Mouse (Mus musculus): ENCODE data around the gene Tmem132c. TPM values are rescaled to one million over a fixed set of nuclear protein-coding genes. Genes with fewer than 3 reads are reported as not detected.

Tmem132c gene
- polyA plus RNA-seq, 1 experiment from 2014 or later: 30.6 TPM

GRCm38 (mm10) chr5:127511653-127512052 is 270.0 kb downstream of the Tmem132c start:
- Histone ChIP-seq H3K27me3 (no peaks in the 10 kb centered on the region), H3K9me3 (replicated peaks) (no peaks in the 10 kb centered on the region), H3K4me3 (no peak overlapping the region), H3K4me2 (replicated peaks) (no peak overlapping the region), H3K27ac (no peak overlapping the region), H3K36me3 (no peaks in the 10 kb centered on the region), H3K4me1 (no peaks in the 10 kb centered on the region), H3K9ac (no peak overlapping the region)
- WGBS: 91% methylated on average over 6 of the region's 6 CpGs
- no peak for ATAC-seq (ENCODE audit: low FRiP score)

- 87% methylated on average over 9 of the region's 9 CpGs for WGBS
- Histone ChIP-seq H3K4me2 (replicated peaks) (no peak overlapping the region), H3K4me1 (no peaks in the 10 kb centered on the region), H3K9me3 (replicated peaks) (no peaks in the 10 kb centered on the region), H3K9ac (no peak overlapping the region), H3K27ac (no peak overlapping the region), H3K27me3 (no peaks in the 10 kb centered on the region), H3K36me3 (no peaks in the 10 kb centered on the region), H3K4me3 (no peak overlapping the region)
- no peak for ATAC-seq (ENCODE audit: low FRiP score)
Measured at GRCm38 (mm10) chr5:127515960-127516359, 274.4 kb downstream of the Tmem132c start.

GRCm38 (mm10) chr5:127522744-127523476 is 281.3 kb downstream of the Tmem132c start:
- Histone ChIP-seq H3K9me3 (replicated peaks) (no peaks in the 10 kb centered on the region), H3K27ac (no peak overlapping the region), H3K27me3 (no peaks in the 10 kb centered on the region), H3K9ac (no peak overlapping the region), H3K4me2 (replicated peaks) (no peak overlapping the region), H3K4me1 (no peaks in the 10 kb centered on the region), H3K36me3 (no peaks in the 10 kb centered on the region), H3K4me3 (no peak overlapping the region)
- 65% methylated on average over 9 of the region's 9 CpGs for WGBS
- ATAC-seq (ENCODE audit: low FRiP score): no peak

GRCm38 (mm10) chr5:127527344-127527974 is 285.9 kb downstream of the Tmem132c start:
- ATAC-seq (ENCODE audit: low FRiP score): no peak
- 87% methylated on average over 10 of the region's 10 CpGs for WGBS
- Histone ChIP-seq H3K9me3 (replicated peaks) (no peaks in the 10 kb centered on the region), H3K27me3 (no peaks in the 10 kb centered on the region), H3K9ac (no peak overlapping the region), H3K27ac (no peak overlapping the region), H3K4me3 (no peak overlapping the region), H3K4me2 (replicated peaks) (no peak overlapping the region), H3K4me1 (no peaks in the 10 kb centered on the region), H3K36me3 (no peaks in the 10 kb centered on the region)

- no peak overlapping the region for H3K4me2 ChIP-seq (replicated peaks)
- H3K36me3 ChIP-seq: no peaks in the 10 kb centered on the region
- H3K4me3 ChIP-seq: no peak overlapping the region
- 83% methylated on average over 2 of the region's 2 CpGs for WGBS
- H3K4me1 ChIP-seq: 0 out of 2 replicates have a peak, but pooled peaks cover 2% of the 10 kb centered on the region
- no peak overlapping the region for H3K27ac ChIP-seq
- no peaks in the 10 kb centered on the region for H3K9me3 ChIP-seq (replicated peaks)
- H3K9ac ChIP-seq: no peak overlapping the region
- ATAC-seq (ENCODE audit: low FRiP score): no peak
- no peaks in the 10 kb centered on the region for H3K27me3 ChIP-seq
Measured at GRCm38 (mm10) chr5:127537508-127537907, 295.9 kb downstream of the Tmem132c start.

GRCm38 (mm10) chr5:127546585-127546991 is 305.0 kb downstream of the Tmem132c start:
- WGBS: 92% methylated on average over 5 of the region's 5 CpGs
- H3K27ac ChIP-seq: no peak overlapping the region
- H3K9ac ChIP-seq: no peak overlapping the region
- ATAC-seq (ENCODE audit: low FRiP score): no peak
- H3K27me3 ChIP-seq: no peaks in the 10 kb centered on the region
- H3K4me1 ChIP-seq: no peaks in the 10 kb centered on the region
- no peak overlapping the region for H3K4me3 ChIP-seq
- no peaks in the 10 kb centered on the region for H3K9me3 ChIP-seq (replicated peaks)
- H3K4me2 ChIP-seq (replicated peaks): no peak overlapping the region
- H3K36me3 ChIP-seq: no peaks in the 10 kb centered on the region

- H3K4me3 ChIP-seq: no peak overlapping the region
- H3K4me1 ChIP-seq: no peaks in the 10 kb centered on the region
- ATAC-seq (ENCODE audit: low FRiP score): no peak
- no peaks in the 10 kb centered on the region for H3K36me3 ChIP-seq
- H3K27me3 ChIP-seq: no peaks in the 10 kb centered on the region
- no peak overlapping the region for H3K9ac ChIP-seq
- no peak overlapping the region for H3K4me2 ChIP-seq (replicated peaks)
- no peak overlapping the region for H3K27ac ChIP-seq
- WGBS: 69% methylated on average over 2 of the region's 2 CpGs
- no peaks in the 10 kb centered on the region for H3K9me3 ChIP-seq (replicated peaks)
Measured at GRCm38 (mm10) chr5:127548136-127548535, 306.5 kb downstream of the Tmem132c start.

GRCm38 (mm10) chr5:127561086-127561485 is 319.5 kb downstream of the Tmem132c start:
- ATAC-seq (ENCODE audit: low FRiP score): no peak
- Histone ChIP-seq H3K4me2 (replicated peaks) (no peak overlapping the region), H3K4me3 (no peak overlapping the region), H3K27me3 (no peaks in the 10 kb centered on the region), H3K27ac (no peak overlapping the region), H3K9me3 (replicated peaks) (no peaks in the 10 kb centered on the region), H3K36me3 (no peaks in the 10 kb centered on the region), H3K9ac (no peak overlapping the region), H3K4me1 (no peaks in the 10 kb centered on the region)
- whole genome bisulfite sequencing: 80% methylated on average over 3 of the region's 3 CpGs

- Histone ChIP-seq H3K36me3 (no peaks in the 10 kb centered on the region), H3K4me3 (no peak overlapping the region), H3K27ac (no peak overlapping the region), H3K9ac (no peak overlapping the region), H3K4me1 (no peaks in the 10 kb centered on the region), H3K27me3 (no peaks in the 10 kb centered on the region), H3K9me3 (replicated peaks) (no peaks in the 10 kb centered on the region), H3K4me2 (replicated peaks) (no peak overlapping the region)
- WGBS: 66% methylated on average over 6 of the region's 6 CpGs
- ATAC-seq (ENCODE audit: low FRiP score): no peak
Measured at GRCm38 (mm10) chr5:127567165-127567741, 325.6 kb downstream of the Tmem132c start.

- H3K27me3 ChIP-seq: no peaks in the 10 kb centered on the region
- H3K9ac ChIP-seq: no peak overlapping the region
- H3K4me1 ChIP-seq: no peaks in the 10 kb centered on the region
- no peak overlapping the region for H3K4me2 ChIP-seq (replicated peaks)
- no peaks in the 10 kb centered on the region for H3K36me3 ChIP-seq
- H3K27ac ChIP-seq: no peak overlapping the region
- 62% methylated on average over 8 of the region's 8 CpGs for whole genome bisulfite sequencing
- ATAC-seq (ENCODE audit: low FRiP score): no peak
- H3K9me3 ChIP-seq (replicated peaks): no peaks in the 10 kb centered on the region
- no peak overlapping the region for H3K4me3 ChIP-seq
Measured at GRCm38 (mm10) chr5:127577419-127577818, 335.8 kb downstream of the Tmem132c start.

GRCm38 (mm10) chr5:127583658-127584057 is 342.1 kb downstream of the Tmem132c start:
- Histone ChIP-seq H3K27ac (no peak overlapping the region), H3K27me3 (no peaks in the 10 kb centered on the region), H3K9ac (no peak overlapping the region), H3K4me2 (replicated peaks) (no peak overlapping the region), H3K4me3 (no peak overlapping the region), H3K36me3 (no peaks in the 10 kb centered on the region), H3K4me1 (no peaks in the 10 kb centered on the region), H3K9me3 (replicated peaks) (no peaks in the 10 kb centered on the region)
- ATAC-seq (ENCODE audit: low FRiP score): no peak
- WGBS: 91% methylated on average over 8 of the region's 8 CpGs

GRCm38 (mm10) chr5:127587854-127588253 is 346.2 kb downstream of the Tmem132c start:
- Histone ChIP-seq H3K36me3 (peaks cover 8% of the 10 kb centered on the region; the same call in 1 of the 2 replicates), H3K4me2 (replicated peaks) (no peak overlapping the region), H3K27ac (no peak overlapping the region), H3K9me3 (replicated peaks) (no peaks in the 10 kb centered on the region), H3K4me1 (no peaks in the 10 kb centered on the region), H3K9ac (no peak overlapping the region), H3K4me3 (no peak overlapping the region), H3K27me3 (no peaks in the 10 kb centered on the region)
- ATAC-seq (ENCODE audit: low FRiP score): no peak
- 74% methylated on average over 6 of the region's 6 CpGs for WGBS
